Mouse (Mus musculus): Measurements from ENCODE around the gene Ptgfr. TPM values are rescaled to one million over a fixed set of nuclear protein-coding genes. Genes with fewer than 3 reads are reported as not detected.

The Ptgfr gene
- polyA plus RNA-seq, 2 experiments: 0.01 TPM; not detected in 1

DNA sequence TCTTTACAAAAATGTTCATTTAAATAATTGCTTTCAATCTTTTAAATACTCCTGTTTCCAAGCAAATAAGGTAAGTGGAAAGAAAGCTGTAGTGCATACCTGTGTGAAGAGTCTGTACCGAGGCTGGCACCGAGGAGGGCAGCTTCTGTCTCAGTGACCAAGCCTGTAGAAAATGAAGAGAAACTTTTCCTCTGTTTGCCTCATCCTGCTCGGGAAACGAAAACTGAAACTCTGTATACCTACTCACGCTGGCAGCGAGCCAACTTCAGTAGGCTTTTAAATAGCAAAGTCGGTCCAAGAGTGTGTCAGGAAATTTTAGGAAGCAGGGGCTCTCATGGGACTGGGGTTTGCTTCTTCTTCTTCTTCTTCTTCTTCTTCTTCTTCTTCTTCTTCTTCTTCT, 87.7 kb downstream of the Ptgfr start, which contains the start of gene Ifi44:
Gene Ifi44 (minus strand): TSS at position 224 of the 400 bp plus-strand sequence.
- TF ChIP-seq EP300 (IDR thresholded peaks at IDR 0.05; ENCODE audit: low read depth) (no peak), CTCF (IDR thresholded peaks at IDR 0.05; ENCODE audit: low read depth) (no peak)
- H3K4me3 ChIP-seq (ENCODE audit: insufficient read depth in 1 of 2, low read depth in 2 of 2, low read length in 2 of 2): no peak within 1 kb of the TSS
- no peak within 1 kb of the TSS for H3K9ac ChIP-seq (replicated peaks)
- no peaks in the 10 kb centered on the region for H3K9me3 ChIP-seq (ENCODE audit: control insufficient read depth, low read length)
- ATAC-seq (ENCODE audit: insufficient read depth): no peak
- no peak within 1 kb of the TSS for H3K27ac ChIP-seq
- H3K4me2 ChIP-seq (ENCODE audit: low read depth): no peak within 1 kb of the TSS
- DNase-seq (ENCODE audit: low read depth in 3 of 3, low spot score in 3 of 3): no peak
- no peaks in the 10 kb centered on the region for H3K4me1 ChIP-seq (replicated peaks; ENCODE audit: control insufficient read depth in 2 of 2, insufficient read depth in 2 of 2, low read length in 1 of 2)
- H3K36me3 ChIP-seq (replicated peaks; ENCODE audit: control insufficient read depth, insufficient read depth, low read depth): no peaks in the 10 kb centered on the region
- WGBS (ENCODE audit: insufficient replicate concordance): 66% methylated on average over 7 of the region's 7 CpGs
- H3K27me3 ChIP-seq (ENCODE audit: control insufficient read depth, insufficient read depth, low read length): no peaks in the 10 kb centered on the region

DNA sequence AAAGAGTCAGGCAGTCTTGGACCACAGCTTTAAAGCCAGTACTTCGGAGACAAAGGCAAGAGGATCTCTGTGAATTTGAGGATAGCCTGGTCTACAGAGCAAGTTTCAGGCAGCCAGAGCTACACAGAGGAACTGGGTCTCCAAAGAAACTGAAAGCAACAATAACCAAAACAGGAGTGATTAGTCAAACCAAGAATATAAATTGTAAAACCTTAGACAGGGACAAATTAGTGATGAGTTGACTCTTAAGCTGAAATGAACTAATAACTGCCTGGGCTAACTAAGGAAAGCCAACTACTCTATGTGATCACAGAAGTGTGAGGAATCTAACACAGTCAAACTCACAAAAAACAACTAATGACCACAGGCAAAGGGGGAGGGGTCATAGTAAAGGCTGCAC, 88.9 kb downstream of the Ptgfr start:
- Histone ChIP-seq H3K4me2 (ENCODE audit: low read depth) (no peak overlapping the region), H3K9me3 (ENCODE audit: control insufficient read depth, low read length) (no peaks in the 10 kb centered on the region), H3K9ac (replicated peaks) (no peak overlapping the region), H3K4me1 (replicated peaks; ENCODE audit: control insufficient read depth in 2 of 2, insufficient read depth in 2 of 2, low read length in 1 of 2) (no peaks in the 10 kb centered on the region), H3K4me3 (ENCODE audit: insufficient read depth in 1 of 2, low read depth in 2 of 2, low read length in 2 of 2) (no peak overlapping the region), H3K36me3 (replicated peaks; ENCODE audit: control insufficient read depth, insufficient read depth, low read depth) (no peaks in the 10 kb centered on the region), H3K27me3 (ENCODE audit: control insufficient read depth, insufficient read depth, low read length) (no peaks in the 10 kb centered on the region), H3K27ac (no peak overlapping the region)
- no peak for DNase-seq (ENCODE audit: low read depth in 3 of 3, low spot score in 3 of 3)
- no peak for TF ChIP-seq EP300 (IDR thresholded peaks at IDR 0.05; ENCODE audit: low read depth)
- TF ChIP-seq CTCF (IDR thresholded peaks at IDR 0.05; ENCODE audit: low read depth): no peak
- no peak for ATAC-seq (ENCODE audit: insufficient read depth)
- WGBS (ENCODE audit: insufficient replicate concordance): 56% methylated on average over 1 of the region's 1 CpGs

Other genes starting within 250 kb of the Ptgfr start
- 0.04 and 0.11 TPM in 2 replicates for gene Ifi44, start 87.7 kb downstream of the Ptgfr start, polyA plus RNA-seq (2012; rRNA removed)
- 0.09 and 0.18 TPM in 2 replicates for gene Ifi44, start 87.7 kb downstream of the Ptgfr start, polyA plus RNA-seq (2014; fragmentation: Nextera tagmentation; extraction: Ambion mirVana)
- not detected in 2 replicates for gene Ifi44l, start 74.7 kb downstream of the Ptgfr start, polyA plus RNA-seq (2012; rRNA removed)
- gene Ifi44l, start 74.7 kb downstream of the Ptgfr start, polyA plus RNA-seq (2014; fragmentation: Nextera tagmentation; extraction: Ambion mirVana): not detected in 2 replicates